Mouse (Mus musculus) spleen, adult 2 months (tissue): ENCODE data around the gene Crybg3.

ENCODE experiments used
- CTCF ChIP-seq: fragments of 200-500 bp; IDR thresholded peaks from 2 replicates; pipeline ENCODE4 v1.5.1; 2011; ENCODE audit warnings: mild to moderate bottlenecking, inconsistent platforms; ENCODE audit not compliant: insufficient read depth, insufficient read length, insufficient replicate concordance; ENCODE audit errors: extremely low read depth
- POLR2A ChIP-seq: fragments of 200-500 bp; IDR thresholded peaks from 2 replicates; pipeline ENCODE4 v1.6.1; 2011; ENCODE audit warnings: low read depth, low read length, inconsistent platforms

DNA sequence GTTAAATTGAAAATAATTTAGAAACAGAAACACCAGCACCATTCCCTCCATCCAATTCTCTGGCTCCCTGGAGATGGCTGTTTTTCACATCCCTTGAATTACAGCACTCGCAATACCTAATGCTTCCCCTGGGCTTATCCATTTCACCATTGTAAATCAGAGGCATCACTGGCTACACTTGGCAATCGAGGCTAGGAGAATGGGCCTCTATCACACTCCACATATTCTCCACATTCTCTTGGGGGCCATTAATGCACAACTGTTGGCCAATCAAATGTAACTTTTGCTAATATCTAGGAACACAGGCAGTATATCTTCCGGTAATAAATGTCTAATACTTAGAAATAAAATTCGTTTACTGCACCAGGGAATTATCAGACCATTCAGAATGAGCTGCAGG lies 137.2 kb downstream of the Crybg3 start:
- TF ChIP-seq CTCF (no peak), POLR2A (no peak)
